Mouse (Mus musculus): Measurements from ENCODE around the gene Fam161a. TPM values are rescaled to one million over a fixed set of nuclear protein-coding genes. Genes with fewer than 3 reads are reported as not detected.

The Fam161a gene
- total and polyA plus RNA-seq, 3 experiments: 0.67 to 9.3 (median 3.1) TPM

DNA sequence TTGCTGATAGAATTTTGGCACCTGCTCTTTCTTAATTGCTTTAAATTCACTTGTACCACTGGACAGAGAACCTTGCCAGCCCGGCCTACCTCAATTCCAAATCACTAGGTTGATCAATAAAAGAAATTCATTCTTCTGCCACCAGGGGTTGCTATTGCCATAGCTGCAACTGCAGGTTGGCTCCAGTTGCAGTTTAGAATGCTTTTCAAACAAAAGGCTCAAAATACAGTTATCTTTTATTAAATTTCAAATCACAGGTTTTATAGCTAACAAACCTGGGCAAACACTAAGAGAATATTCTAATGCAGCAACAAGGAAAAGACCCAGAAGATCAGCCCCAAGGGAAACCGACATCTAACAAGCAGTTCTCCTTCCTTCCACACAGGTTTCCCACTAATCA is 20.0 kb upstream of the Fam161a start:
- Histone ChIP-seq H3K36me3 (replicated peaks) (peaks cover 7% of the 10 kb centered on the region), H3K4me1 (ENCODE audit: insufficient read depth, low read depth, low read length) (peaks cover 18% of the 10 kb centered on the region), H3K4me3 (ENCODE audit: low read depth, low read length) (no peak overlapping the region), H3K27me3 (ENCODE audit: insufficient read depth, low read length) (no peaks in the 10 kb centered on the region), H3K9me3 (replicated peaks) (no peaks in the 10 kb centered on the region)
- no peak for ATAC-seq (ENCODE audit: extremely low read depth, insufficient number of reproducible peaks, low FRiP score, poor library complexity, severe bottlenecking)
- DNase-seq (ENCODE audit: low spot score): no peak
- TF ChIP-seq GATA1 (IDR thresholded peaks at IDR 0.05; ENCODE audit: borderline replicate concordance, low read length) (no peak), CTCF (IDR thresholded peaks at IDR 0.05; ENCODE audit: low read depth, low read length) (peak; percentile 50)

DNA sequence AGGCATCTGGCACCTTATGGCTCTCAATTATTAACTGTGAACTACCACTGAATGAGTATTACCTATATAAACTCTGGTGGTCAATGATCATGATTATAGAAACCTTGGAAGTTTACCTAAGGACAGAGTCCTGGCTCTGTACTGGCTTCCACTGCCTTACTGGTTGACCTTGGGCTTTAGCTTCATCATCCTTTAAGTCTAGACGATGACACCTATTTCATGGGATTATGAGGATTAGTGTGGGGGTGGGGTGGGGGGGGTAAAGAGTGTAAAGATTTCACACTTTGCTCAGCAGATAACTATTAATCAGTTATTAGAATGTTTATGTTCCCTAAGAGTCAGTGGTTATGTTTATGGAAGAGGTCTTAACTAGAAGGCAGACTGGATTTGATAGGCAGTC is 17.5 kb upstream of the Fam161a start:
- H3K4me1 ChIP-seq (ENCODE audit: insufficient read depth, low read depth, low read length): peaks cover 24% of the 10 kb centered on the region
- no peak for TF ChIP-seq TAL1 (conservative IDR thresholded peaks at IDR 0.05; ENCODE audit: low read depth, low read length)
- TF ChIP-seq POLR2AphosphoS5 (IDR thresholded peaks at IDR 0.05; ENCODE audit: insufficient replicate concordance, low read depth, low read length): no peak
- no peak for TF ChIP-seq GATA1 (IDR thresholded peaks at IDR 0.05; ENCODE audit: borderline replicate concordance, low read length)
- no peak for TF ChIP-seq CTCF (IDR thresholded peaks at IDR 0.05; ENCODE audit: low read depth, low read length)
- TF ChIP-seq GATA2 (IDR thresholded peaks at IDR 0.05; ENCODE audit: borderline replicate concordance, low read depth, low read length): no peak
- H3K27me3 ChIP-seq (ENCODE audit: insufficient read depth, low read length): no peaks in the 10 kb centered on the region
- H3K9me3 ChIP-seq (replicated peaks): no peaks in the 10 kb centered on the region
- DNase-seq (ENCODE audit: low spot score) (no peak), ATAC-seq (ENCODE audit: extremely low read depth, insufficient number of reproducible peaks, low FRiP score, poor library complexity, severe bottlenecking) (no peak)
- H3K36me3 ChIP-seq (replicated peaks): peaks cover 24% of the 10 kb centered on the region
- H3K4me3 ChIP-seq (ENCODE audit: low read depth, low read length): peak overlapping the region; percentile 93

DNA sequence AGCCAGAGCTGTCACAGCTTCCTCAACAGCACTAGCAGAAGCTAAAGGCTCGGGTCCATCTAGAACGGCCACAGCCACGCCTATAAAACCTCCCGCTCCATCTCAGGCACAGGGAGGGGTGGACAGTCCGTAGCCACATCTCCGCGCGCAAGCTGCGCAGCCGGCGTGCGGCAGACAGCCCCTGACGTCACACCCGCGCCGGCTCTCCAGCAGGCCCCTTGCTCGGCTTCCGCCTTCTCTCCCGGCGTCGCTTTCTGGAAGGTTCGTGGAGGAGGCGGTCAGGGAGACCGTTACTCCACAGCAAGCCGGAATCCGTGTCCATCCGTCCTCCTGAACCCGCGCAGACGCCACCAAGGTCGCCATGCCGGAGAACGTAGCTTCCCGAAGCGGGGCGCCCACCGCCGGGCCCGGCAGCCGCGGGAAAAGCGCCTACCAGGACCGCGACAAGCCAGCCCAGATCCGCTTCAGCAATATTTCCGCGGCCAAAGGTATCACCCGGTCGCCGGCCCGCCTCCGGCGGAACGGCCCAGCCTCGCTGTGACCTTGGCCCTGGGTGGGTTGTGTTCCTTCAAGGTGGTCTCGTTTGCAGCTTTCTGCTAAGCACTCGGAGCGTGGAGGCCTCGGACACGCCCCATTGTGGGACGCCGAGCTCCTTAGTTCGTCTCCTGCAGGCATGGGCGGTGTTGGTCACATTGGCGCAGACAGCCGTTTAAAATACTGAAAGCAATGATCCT is 16.8 kb upstream of the Fam161a start, which contains the start of gene Cct4:
Cct4 (plus strand) TSS at position 127 of the 734 bp plus-strand sequence.
- peaks cover 31% of the 10 kb centered on the region for H3K36me3 ChIP-seq (replicated peaks)
- peak within 1 kb of the TSS; percentile 93 for H3K4me3 ChIP-seq (ENCODE audit: low read depth, low read length)
- H3K4me1 ChIP-seq (ENCODE audit: insufficient read depth, low read depth, low read length): peaks cover 24% of the 10 kb centered on the region
- H3K27me3 ChIP-seq (ENCODE audit: insufficient read depth, low read length): no peaks in the 10 kb centered on the region
- TF ChIP-seq CTCF (IDR thresholded peaks at IDR 0.05; ENCODE audit: low read depth, low read length) (no peak), GATA1 (IDR thresholded peaks at IDR 0.05; ENCODE audit: borderline replicate concordance, low read length) (no peak), POLR2AphosphoS5 (IDR thresholded peaks at IDR 0.05; ENCODE audit: insufficient replicate concordance, low read depth, low read length) (no peak), GATA2 (IDR thresholded peaks at IDR 0.05; ENCODE audit: borderline replicate concordance, low read depth, low read length) (no peak), TAL1 (conservative IDR thresholded peaks at IDR 0.05; ENCODE audit: low read depth, low read length) (no peak)
- peak; percentile 94 for ATAC-seq (ENCODE audit: extremely low read depth, insufficient number of reproducible peaks, low FRiP score, poor library complexity, severe bottlenecking)
- peak; percentile 85 for DNase-seq (ENCODE audit: low spot score)
- no peaks in the 10 kb centered on the region for H3K9me3 ChIP-seq (replicated peaks)

DNA sequence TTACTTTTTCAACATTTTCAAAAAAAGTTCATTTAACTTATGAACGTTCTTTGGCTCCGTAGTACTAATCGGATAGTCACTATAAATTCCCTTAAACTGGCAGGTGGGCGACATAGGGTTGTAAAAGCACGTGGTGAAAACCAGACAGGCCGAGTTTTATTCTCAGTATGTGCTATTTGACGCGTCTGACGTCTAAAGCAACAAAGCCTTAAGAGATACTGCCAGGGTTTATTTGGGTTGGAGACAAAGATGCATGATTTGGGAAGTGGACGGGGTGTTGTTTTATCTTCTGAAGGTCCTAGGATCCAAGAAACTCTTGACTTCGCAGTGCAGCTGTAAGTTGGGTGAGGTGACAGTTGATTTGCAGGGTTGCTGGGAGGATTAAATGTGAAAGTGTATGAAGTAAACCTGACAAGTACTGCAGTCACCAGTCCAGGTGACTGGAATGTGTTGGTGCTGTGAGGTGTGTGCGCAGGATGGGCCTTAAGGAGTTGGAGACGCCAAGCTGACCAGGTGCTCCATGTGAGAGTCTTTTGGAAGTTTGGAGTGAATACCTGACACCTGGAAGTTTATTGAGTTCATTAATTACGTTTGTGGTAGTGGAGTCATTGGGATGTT is 16.0 kb upstream of the Fam161a start:
- no peak for ATAC-seq (ENCODE audit: extremely low read depth, insufficient number of reproducible peaks, low FRiP score, poor library complexity, severe bottlenecking)
- TF ChIP-seq CTCF (IDR thresholded peaks at IDR 0.05; ENCODE audit: low read depth, low read length) (no peak), GATA1 (IDR thresholded peaks at IDR 0.05; ENCODE audit: borderline replicate concordance, low read length) (no peak), POLR2AphosphoS5 (IDR thresholded peaks at IDR 0.05; ENCODE audit: insufficient replicate concordance, low read depth, low read length) (no peak), TAL1 (conservative IDR thresholded peaks at IDR 0.05; ENCODE audit: low read depth, low read length) (no peak), GATA2 (IDR thresholded peaks at IDR 0.05; ENCODE audit: borderline replicate concordance, low read depth, low read length) (no peak)
- no peaks in the 10 kb centered on the region for H3K27me3 ChIP-seq (ENCODE audit: insufficient read depth, low read length)

DNA sequence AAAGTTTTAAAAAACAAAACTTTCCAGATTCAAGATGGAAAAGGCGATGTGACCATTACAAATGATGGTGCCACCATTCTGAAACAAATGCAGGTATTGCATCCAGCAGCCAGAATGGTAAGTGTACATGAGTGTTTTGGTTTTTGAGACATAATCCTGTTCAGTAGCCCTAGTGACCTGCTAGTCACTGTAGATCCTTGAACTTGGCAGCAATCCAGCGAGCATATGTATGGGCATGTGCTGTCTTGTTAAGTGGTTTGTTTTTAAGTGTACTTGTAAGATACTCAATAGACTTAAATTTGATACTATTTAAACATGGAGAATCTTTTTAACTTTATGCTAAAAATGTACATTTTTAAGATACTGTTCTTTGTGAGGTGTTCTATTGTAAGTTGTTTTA is 13.1 kb upstream of the Fam161a start:
- H3K27me3 ChIP-seq (ENCODE audit: insufficient read depth, low read length): no peaks in the 10 kb centered on the region
- peaks cover 65% of the 10 kb centered on the region for H3K36me3 ChIP-seq (replicated peaks)
- no peaks in the 10 kb centered on the region for H3K9me3 ChIP-seq (replicated peaks)
- DNase-seq (ENCODE audit: low spot score): no peak
- no peak for TF ChIP-seq CTCF (IDR thresholded peaks at IDR 0.05; ENCODE audit: low read depth, low read length)
- TF ChIP-seq GATA2 (IDR thresholded peaks at IDR 0.05; ENCODE audit: borderline replicate concordance, low read depth, low read length): no peak
- TF ChIP-seq GATA1 (IDR thresholded peaks at IDR 0.05; ENCODE audit: borderline replicate concordance, low read length): no peak
- TF ChIP-seq TAL1 (conservative IDR thresholded peaks at IDR 0.05; ENCODE audit: low read depth, low read length): no peak
- TF ChIP-seq POLR2AphosphoS5 (IDR thresholded peaks at IDR 0.05; ENCODE audit: insufficient replicate concordance, low read depth, low read length): no peak
- H3K4me1 ChIP-seq (ENCODE audit: insufficient read depth, low read depth, low read length): peaks cover 31% of the 10 kb centered on the region
- no peak overlapping the region for H3K4me3 ChIP-seq (ENCODE audit: low read depth, low read length)
- ATAC-seq (ENCODE audit: extremely low read depth, insufficient number of reproducible peaks, low FRiP score, poor library complexity, severe bottlenecking): no peak

More for the DNA sequence above, 16.0 kb upstream of the Fam161a start:
- peaks cover 26% of the 10 kb centered on the region for H3K4me1 ChIP-seq (ENCODE audit: insufficient read depth, low read depth, low read length)
- no peaks in the 10 kb centered on the region for H3K9me3 ChIP-seq (replicated peaks)
- no peak for DNase-seq (ENCODE audit: low spot score)
- H3K36me3 ChIP-seq (replicated peaks): peaks cover 38% of the 10 kb centered on the region
- H3K4me3 ChIP-seq (ENCODE audit: low read depth, low read length): peak overlapping the region; percentile 93

DNA sequence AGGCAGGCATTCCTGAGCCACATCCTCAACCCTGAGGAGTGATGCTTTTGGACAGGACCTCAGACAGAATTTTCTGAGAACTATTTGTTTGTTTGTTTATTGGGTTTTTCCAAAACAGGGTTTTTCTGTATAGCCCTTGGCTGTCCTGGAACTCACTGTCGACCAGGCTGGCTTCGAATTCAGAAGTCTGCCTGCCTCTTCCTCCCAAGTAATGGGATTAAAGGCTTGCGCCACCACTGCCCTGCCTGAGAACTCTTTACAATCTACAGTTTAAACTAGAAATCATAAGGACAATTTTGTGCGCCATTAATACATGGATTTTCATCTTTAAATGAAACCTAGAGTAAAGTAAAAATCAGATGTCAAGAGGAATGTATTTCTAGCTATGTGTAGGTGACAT is 11.9 kb upstream of the Fam161a start:
- Histone ChIP-seq H3K36me3 (replicated peaks) (peaks cover 77% of the 10 kb centered on the region), H3K4me3 (ENCODE audit: low read depth, low read length) (no peak overlapping the region), H3K27me3 (ENCODE audit: insufficient read depth, low read length) (no peaks in the 10 kb centered on the region), H3K4me1 (ENCODE audit: insufficient read depth, low read depth, low read length) (peaks cover 28% of the 10 kb centered on the region), H3K9me3 (replicated peaks) (no peaks in the 10 kb centered on the region)
- no peak for TF ChIP-seq TAL1 (conservative IDR thresholded peaks at IDR 0.05; ENCODE audit: low read depth, low read length)
- TF ChIP-seq CTCF (IDR thresholded peaks at IDR 0.05; ENCODE audit: low read depth, low read length): no peak
- no peak for TF ChIP-seq GATA2 (IDR thresholded peaks at IDR 0.05; ENCODE audit: borderline replicate concordance, low read depth, low read length)
- no peak for TF ChIP-seq GATA1 (IDR thresholded peaks at IDR 0.05; ENCODE audit: borderline replicate concordance, low read length)
- no peak for TF ChIP-seq POLR2AphosphoS5 (IDR thresholded peaks at IDR 0.05; ENCODE audit: insufficient replicate concordance, low read depth, low read length)
- DNase-seq (ENCODE audit: low spot score) (no peak), ATAC-seq (ENCODE audit: extremely low read depth, insufficient number of reproducible peaks, low FRiP score, poor library complexity, severe bottlenecking) (no peak)

Data from G1E (cell line).